8 mouse cellular contexts compared by ENCODE assay signal in genomic region chr3:94888595-94888994, GRCm38 (mm10). TPM values are rescaled to one million over a fixed set of nuclear protein-coding genes. Genes with fewer than 3 reads are reported as not detected.
DNase-seq lines count a peak whose midpoint lies in the region; ATAC-seq and TF ChIP-seq lines count a peak whose summit lies in the region.

No protein-coding gene starts in this region.

- H3K9ac ChIP-seq in midbrain, postnatal 0 days (replicated peaks; ENCODE audit: low read length, poor library complexity, severe bottlenecking), result no peak overlapping the region
- no peak overlapping the region for H3K9ac ChIP-seq in midbrain, embryonic 15.5 days

- intact Hi-C loops in gastrocnemius, postnatal 36 days (cut with DNase I), result loop anchor here (2.0 to 10.0 kb wide), 2 partner anchors 14 to 106 kb away; no protein-coding TSS in a partner anchor

- TF ChIP-seq CTCF in midbrain, postnatal 0 days (IDR thresholded peaks at IDR 0.05), result peak; percentile 64

- no peak overlapping the region for H3K4me2 ChIP-seq in midbrain, postnatal 0 days (ENCODE audit: low read depth, low read length, poor library complexity, severe bottlenecking)
- no peak overlapping the region for H3K4me2 ChIP-seq in midbrain, embryonic 15.5 days

- DNase-seq in adrenal gland, adult (ENCODE audit: inconsistent age in 2 of 2, low spot score in 1 of 2), result peak; percentile 48 to 85
- DNase-seq in adrenal gland, postnatal 4 days (ENCODE audit: low spot score in 2 of 2), result no peak
- DNase-seq in midbrain, postnatal 0 days (ENCODE audit: low spot score), result peak; percentile 54
- DNase-seq in retina, postnatal 1 day, result peak; percentile 44
- DNase-seq in gastrocnemius, postnatal 36 days, result no peak

- peaks cover 16% of the 10 kb centered on the region for H3K36me3 ChIP-seq in midbrain, postnatal 0 days (ENCODE audit: insufficient read depth, low read length)
- H3K36me3 ChIP-seq in midbrain, embryonic 15.5 days (replicated peaks), result peaks cover 14% of the 10 kb centered on the region; the same call in 1 of the 2 replicates

- H3K4me3 ChIP-seq in midbrain, postnatal 0 days (ENCODE audit: low read depth, low read length), result no peak overlapping the region
- no peak overlapping the region for H3K4me3 ChIP-seq in midbrain, embryonic 15.5 days

- H3K4me1 ChIP-seq in midbrain, postnatal 0 days (ENCODE audit: insufficient read depth, low read length), result peaks cover 8% of the 10 kb centered on the region
- H3K4me1 ChIP-seq in midbrain, embryonic 15.5 days, result peaks cover 23% of the 10 kb centered on the region

- no peak overlapping the region for H3K27ac ChIP-seq in midbrain, postnatal 0 days (ENCODE audit: low read depth, low read length)
- H3K27ac ChIP-seq in midbrain, embryonic 15.5 days, result no peak overlapping the region

- no peaks in the 10 kb centered on the region for H3K27me3 ChIP-seq in midbrain, postnatal 0 days (ENCODE audit: insufficient read depth, low read length)
- H3K27me3 ChIP-seq in midbrain, embryonic 15.5 days (replicated peaks), result no peaks in the 10 kb centered on the region

- no peaks in the 10 kb centered on the region for H3K9me3 ChIP-seq in midbrain, postnatal 0 days (ENCODE audit: low read length)
- no peaks in the 10 kb centered on the region for H3K9me3 ChIP-seq in midbrain, embryonic 15.5 days

- no peak for ATAC-seq in midbrain, postnatal 0 days (ENCODE audit: low FRiP score)
- no peak for ATAC-seq in midbrain, embryonic 15.5 days (replicated peaks)
- ATAC-seq in hematopoietic stem cell, adult 5-6 weeks (replicated peaks in 1 of 2; ENCODE audit: insufficient read depth in 1 of 2, low FRiP score in 2 of 2, low TSS enrichment in 1 of 2, low read depth in 1 of 2, poor library complexity in 2 of 2, severe bottlenecking in 2 of 2), result peak; percentile 41 to 47; a peak in 3 of 4 replicates
- ATAC-seq in frontal cortex, adult (ENCODE audit: low TSS enrichment), result no peak

RNA-seq across cellular contexts. Expression of gene Psmb4, which starts 1.8 kb away (rescaled TPM):
- total RNA-seq in adrenal gland, postnatal 4 days (2021), result 100 to 1,000 TPM; 326 to 345 TPM
- total RNA-seq in midbrain, postnatal 0 days (2014; rRNA removed), result 270 and 309 TPM in 2 replicates
- polyA plus RNA-seq in midbrain, postnatal 0 days (2015; fragmentation: Nextera tagmentation; extraction: Ambion mirVana), result 358 and 362 TPM in 2 replicates
- polyA plus RNA-seq in midbrain, embryonic 15.5 days (2015; fragmentation: Nextera tagmentation; extraction: Ambion mirVana), result 357 and 395 TPM in 2 replicates
- total RNA-seq in hematopoietic stem cell, adult 5-6 weeks (2017), result 170 and 200 TPM in 2 replicates
- 100 to 1,000 TPM; 189 to 190 TPM for total RNA-seq in gastrocnemius, postnatal 36 days (2021)

RNA-seq across cellular contexts. Expression of gene Selenbp1, which starts 44.3 kb away (rescaled TPM):
- 10 to 100 TPM; 50.8 to 55.9 TPM for total RNA-seq in adrenal gland, postnatal 4 days (2021)
- 17.7 and 19.8 TPM in 2 replicates for total RNA-seq in midbrain, postnatal 0 days (2014; rRNA removed)
- 11.7 and 13.7 TPM in 2 replicates for polyA plus RNA-seq in midbrain, postnatal 0 days (2015; fragmentation: Nextera tagmentation; extraction: Ambion mirVana)
- polyA plus RNA-seq in midbrain, embryonic 15.5 days (2015; fragmentation: Nextera tagmentation; extraction: Ambion mirVana), result 11.2 and 14.0 TPM in 2 replicates
- 40.0 and 49.6 TPM in 2 replicates for total RNA-seq in hematopoietic stem cell, adult 5-6 weeks (2017)
- 10 to 100 TPM in 1 of 2 experiments, 1 to 10 TPM in 1; 8.2 to 17.1 TPM for total RNA-seq in gastrocnemius, postnatal 36 days (2021)

RNA-seq across cellular contexts. Expression of gene Pogz, which starts 51.2 kb away (rescaled TPM):
- 10 to 100 TPM; 59.0 to 63.0 TPM for total RNA-seq in adrenal gland, postnatal 4 days (2021)
- 42.5 and 59.9 TPM in 2 replicates for total RNA-seq in midbrain, postnatal 0 days (2014; rRNA removed)
- polyA plus RNA-seq in midbrain, postnatal 0 days (2015; fragmentation: Nextera tagmentation; extraction: Ambion mirVana), result 17.2 and 17.5 TPM in 2 replicates
- polyA plus RNA-seq in midbrain, embryonic 15.5 days (2015; fragmentation: Nextera tagmentation; extraction: Ambion mirVana), result 25.9 and 27.5 TPM in 2 replicates
- total RNA-seq in hematopoietic stem cell, adult 5-6 weeks (2017), result 25.1 and 26.9 TPM in 2 replicates
- 10 to 100 TPM; 12.3 to 14.5 TPM for total RNA-seq in gastrocnemius, postnatal 36 days (2021)

Comparison
In these comparisons a context has a peak if more than half of its experiments do, and no peak if none do; other contexts are left out.
1. DNase-seq: peak in adrenal gland, adult (2 of 2), midbrain, postnatal 0 days (single experiment) and retina, postnatal 1 day (single experiment); none in adrenal gland, postnatal 4 days (0 of 2) and gastrocnemius, postnatal 36 days (0 of 2).
2. ATAC-seq: peak in hematopoietic stem cell, adult 5-6 weeks (2 of 2); none in midbrain, postnatal 0 days (single experiment), midbrain, embryonic 15.5 days (single experiment) and frontal cortex, adult (single experiment).